Mouse (Mus musculus) CH12.LX (cell line): ENCODE measurements around the gene AI597479. TPM values are rescaled to one million over a fixed set of nuclear protein-coding genes. Genes with fewer than 3 reads are reported as not detected.

Experiments used
- DNase-seq: peaks from one replicate; pipeline ENCODE4 v3.0.0-alpha.2; 2013; ENCODE audit errors: extremely low read depth
- H3K27ac ChIP-seq: 2 replicates; pipeline ENCODE4 v1.5.1; 2012; ENCODE audit warnings: low read depth, mild to moderate bottlenecking, control low read depth, moderate library complexity; ENCODE audit not compliant: insufficient read depth
- H3K27me3 ChIP-seq: replicated peaks from 2 replicates; pipeline ENCODE3; 2012; ENCODE audit warnings: inconsistent platforms
- H3K36me3 ChIP-seq, 2 experiments: replicated peaks in 1 of 2; 2 replicates each; pipeline versions ENCODE3 to v1.6.1; 2012; ENCODE audit warnings: inconsistent platforms in 1 of 2, low read length in 1 of 2, mild to moderate bottlenecking in 1 of 2, mixed read lengths in 1 of 2, moderate library complexity in 1 of 2; ENCODE audit not compliant: control insufficient read depth in 1 of 2, insufficient read depth in 1 of 2
- H3K4me1 ChIP-seq, 2 experiments: 2 replicates each; pipeline ENCODE4 v1.6.1; 2012; ENCODE audit warnings: inconsistent platforms in 1 of 2, moderate library complexity in 1 of 2; ENCODE audit not compliant: insufficient read depth in 2 of 2, control insufficient read depth in 1 of 2
- H3K4me2 ChIP-seq: 2 replicates; pipeline ENCODE4 v1.6.1; 2012; ENCODE audit warnings: low read depth, mild to moderate bottlenecking, control low read depth; ENCODE audit not compliant: poor library complexity, insufficient read depth, severe bottlenecking
- H3K4me3 ChIP-seq, 3 experiments: fragments of 150-350 bp in 1 of 3; sonication (generic) in 1 of 3; replicated peaks in 1 of 3; 2 replicates each; pipeline versions ENCODE3 to v1.5.1; 2011 to 2012; ENCODE audit warnings: low read depth in 2 of 3, low read length in 2 of 3, mild to moderate bottlenecking in 2 of 3, moderate library complexity in 2 of 3, control low read depth in 1 of 3, improper control_type of control experiment in 1 of 3, inconsistent platforms in 1 of 3, mixed read lengths in 1 of 3; ENCODE audit not compliant: poor library complexity in 1 of 3
- H3K79me2 ChIP-seq: replicated peaks from 2 replicates; pipeline ENCODE4 v1.6.1; 2012; ENCODE audit warnings: mild to moderate bottlenecking, moderate library complexity; ENCODE audit not compliant: control insufficient read depth, poor library complexity, insufficient read depth, severe bottlenecking; ENCODE audit errors: extremely low read depth
- H3K9ac ChIP-seq: 2 replicates; pipeline ENCODE4 v1.6.1; 2012; ENCODE audit warnings: low read depth, mild to moderate bottlenecking, control low read depth, moderate library complexity; ENCODE audit not compliant: insufficient read depth
- H3K9me3 ChIP-seq: replicated peaks from 2 replicates; pipeline ENCODE3; 2012; ENCODE audit warnings: low read length, inconsistent platforms, mixed read lengths
- CHD2 ChIP-seq: IDR thresholded peaks from 2 replicates; pipeline ENCODE4 v1.6.1; 2011; ENCODE audit warnings: low read length, improper control_type of control experiment
- E2F4 ChIP-seq: IDR thresholded peaks from 2 replicates; pipeline ENCODE4 v1.6.1; 2011; ENCODE audit warnings: low read depth, low read length, improper control_type of control experiment; ENCODE audit not compliant: insufficient replicate concordance
- IRF4 ChIP-seq: IDR thresholded peaks from 2 replicates; pipeline ENCODE4 v1.6.1; 2014; ENCODE audit warnings: low read depth, mild to moderate bottlenecking, inconsistent platforms, low read length, improper control_type of control experiment
- KAT2A ChIP-seq: IDR thresholded peaks from 2 replicates; pipeline ENCODE4 v1.6.1; 2012; ENCODE audit warnings: low read length, improper control_type of control experiment, inconsistent platforms; ENCODE audit not compliant: insufficient replicate concordance
- MAX ChIP-seq: IDR thresholded peaks from 2 replicates; pipeline ENCODE4 v1.6.1; 2011; ENCODE audit warnings: low read length, improper control_type of control experiment
- MYC ChIP-seq: IDR thresholded peaks from 2 replicates; pipeline ENCODE4 v1.6.1; 2011; ENCODE audit warnings: low read depth, mild to moderate bottlenecking, improper control_type of control experiment, low read length
- NELFE ChIP-seq: IDR thresholded peaks from 2 replicates; pipeline ENCODE4 v1.6.1; 2011; ENCODE audit warnings: low read depth, low read length, improper control_type of control experiment
- NRF1 ChIP-seq: IDR thresholded peaks from 2 replicates; pipeline ENCODE4 v1.6.1; 2014; ENCODE audit warnings: low read depth, mild to moderate bottlenecking, inconsistent platforms, low read length, improper control_type of control experiment, moderate library complexity
- POLR2A ChIP-seq: IDR thresholded peaks from 2 replicates; pipeline ENCODE4 v1.6.1; 2011; ENCODE audit warnings: low read depth, mild to moderate bottlenecking, improper control_type of control experiment, low read length
- POLR2AphosphoS2 ChIP-seq: IDR thresholded peaks from 2 replicates; pipeline ENCODE4 v1.6.1; 2011; ENCODE audit warnings: low read depth, low read length, improper control_type of control experiment
- RCOR1 ChIP-seq: conservative IDR thresholded peaks from 2 replicates; pipeline ENCODE4 v1.6.1; 2012; ENCODE audit warnings: low read depth, mild to moderate bottlenecking, inconsistent platforms, low read length, improper control_type of control experiment
- ZKSCAN1 ChIP-seq: IDR thresholded peaks from 2 replicates; pipeline ENCODE4 v1.6.1; 2012; ENCODE audit warnings: low read depth, inconsistent platforms, low read length, improper control_type of control experiment, borderline replicate concordance
- ZNF384 ChIP-seq: IDR thresholded peaks from 2 replicates; pipeline ENCODE4 v1.6.1; 2012; ENCODE audit warnings: low read depth, low read length, improper control_type of control experiment, inconsistent platforms
- dilution Hi-C: fragments of 300-500 bp; cut with MboI; formaldehyde crosslinking; loops from 2 replicates; pipeline ENCODE4 v1.14.3; 2020; ENCODE audit warnings: low sequenced_read_pairs; ENCODE audit not compliant: extremely low pct_unique_long_range_greater_than_20kb, extremely low pct_ligation_motif_present
- in situ Hi-C: fragments of 300-500 bp; cut with MboI; formaldehyde crosslinking; loops from 3 replicates; pipeline ENCODE4 v1.14.3; 2019; ENCODE audit warnings: low sequenced_read_pairs, low pct_ligation_motif_present, low pct_unique_long_range_greater_than_20kb, mixed read lengths
- polyA plus RNA-seq: library from polyadenylated mRNA; unstranded; fragments of >175 nt; gene quantifications from 2 replicates; pipeline ENCODE4 v1.2.1, GENCODE M21; 2012; ENCODE audit warnings: low read depth; ENCODE audit not compliant: insufficient read length
- total RNA-seq, 2 experiments: library from RNA; depleted of rRNA; stranded (reverse); fragments of 300-350 nt in 1 of 2; fragments of >200 nt in 1 of 2; gene quantifications; 2 replicates each; pipeline ENCODE4 v1.2.3; 2012 to 2014

The AI597479 gene
- total and polyA plus RNA-seq, 3 experiments, result 19.5 to 39.8 (median 22.6) TPM

DNA sequence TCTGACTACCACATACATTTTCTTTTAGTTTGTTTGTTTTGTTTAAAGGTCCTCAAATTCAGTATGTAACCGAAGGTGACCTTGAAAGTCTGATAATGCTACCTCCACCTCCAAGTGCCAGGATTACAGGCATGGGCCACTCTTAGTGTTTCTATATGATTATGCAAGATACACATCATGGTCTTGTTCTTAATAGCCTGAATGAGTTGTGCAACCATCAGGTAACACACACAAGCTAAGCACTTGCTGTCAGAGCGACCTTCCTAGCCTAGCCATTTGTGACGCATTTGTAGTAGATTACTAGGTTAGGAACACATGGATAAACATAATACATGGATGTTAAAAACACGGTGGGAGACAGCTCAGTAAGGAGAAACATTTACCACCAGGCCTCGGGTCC is 15.6 kb upstream of the AI597479 start:
- no peaks in the 10 kb centered on the region for H3K4me1 ChIP-seq
- H3K36me3 ChIP-seq, result peaks cover 3 to 15% of the 10 kb centered on the region in 2 experiments
- no peaks in the 10 kb centered on the region for H3K9me3 ChIP-seq
- DNase-seq, result no peak
- dilution Hi-C loops, result no loop called here
- no peak overlapping the region for H3K4me2 ChIP-seq
- no peak overlapping the region for H3K9ac ChIP-seq
- no peaks in the 10 kb centered on the region for H3K27me3 ChIP-seq
- TF ChIP-seq NRF1 (no peak), RCOR1 (no peak), ZKSCAN1 (no peak), CHD2 (no peak), POLR2AphosphoS2 (no peak), MAX (no peak), POLR2A (no peak)
- no peak overlapping the region for H3K4me3 ChIP-seq
- H3K79me2 ChIP-seq, result no peaks in the 10 kb centered on the region; the same call in 1 of the 2 replicates
- no peak overlapping the region for H3K27ac ChIP-seq
- in situ Hi-C loops, result no loop called here

DNA sequence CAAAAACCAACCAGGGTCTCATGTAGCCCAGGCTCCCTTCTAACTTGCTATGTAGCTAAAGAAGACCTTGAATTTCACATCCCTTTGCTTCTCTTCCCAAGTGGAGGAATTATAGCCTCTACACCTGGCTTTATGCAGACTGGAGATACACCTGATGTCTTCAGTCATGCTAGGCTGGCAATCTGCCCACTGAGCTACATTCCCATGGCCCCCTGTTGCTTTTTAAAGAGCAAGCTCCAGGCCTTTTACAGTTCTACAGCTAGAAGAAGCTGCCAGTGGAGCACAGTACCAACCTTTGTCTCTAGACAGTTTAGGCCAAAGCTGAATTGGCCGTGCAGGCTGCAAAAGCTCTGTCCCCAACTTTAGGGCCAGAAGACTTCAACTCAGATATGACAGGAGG is 8.1 kb upstream of the AI597479 start:
- H3K4me3 ChIP-seq, result no peak overlapping the region
- no peaks in the 10 kb centered on the region for H3K79me2 ChIP-seq
- in situ Hi-C loops, result no loop called here
- no peak for DNase-seq
- H3K9me3 ChIP-seq, result no peaks in the 10 kb centered on the region
- H3K27ac ChIP-seq, result no peak overlapping the region
- TF ChIP-seq E2F4 (no peak), RCOR1 (no peak), NELFE (no peak), IRF4 (no peak), MYC (no peak)
- peaks cover 2 to 21% of the 10 kb centered on the region in 2 experiments for H3K36me3 ChIP-seq
- H3K27me3 ChIP-seq, result no peaks in the 10 kb centered on the region
- H3K9ac ChIP-seq, result no peak overlapping the region
- no peak overlapping the region for H3K4me2 ChIP-seq
- peaks cover 5 to 16% of the 10 kb centered on the region in 2 experiments; a peak in 3 of 4 replicates for H3K4me1 ChIP-seq
- dilution Hi-C loops, result no loop called here

- Histone ChIP-seq H3K9me3 (no peaks in the 10 kb centered on the region), H3K9ac (peak overlapping the region; percentile 55), H3K4me3 (peak overlapping the region; percentile 58 to 73 (median 73)), H3K27ac (no peak overlapping the region), H3K27me3 (no peaks in the 10 kb centered on the region), H3K36me3 (peaks cover 2 to 26% of the 10 kb centered on the region in 2 experiments), H3K79me2 (no peaks in the 10 kb centered on the region), H3K4me2 (peak overlapping the region; percentile 46; the same call in 1 of the 2 replicates), H3K4me1 (peaks cover 5 to 16% of the 10 kb centered on the region in 2 experiments; a peak in 3 of 4 replicates)
- TF ChIP-seq RCOR1 (no peak), ZNF384 (no peak), KAT2A (no peak)
- in situ Hi-C loops (no loop called here), dilution Hi-C loops (no loop called here)
- DNase-seq, result no peak
Observed at GRCm38 (mm10) chr1:43091306-43092055, 7.0 kb upstream of the AI597479 start.
